Mouse (Mus musculus): ENCODE results near the gene Copa. TPM values are rescaled to one million over a fixed set of nuclear protein-coding genes. Genes with fewer than 3 reads are reported as not detected.

Gene Copa
- polyA plus RNA-seq, 1 experiment: 33.1 TPM

- Histone ChIP-seq H3K27ac (ENCODE audit: control insufficient read depth, insufficient read depth, low read depth, low read length) (no peak overlapping the region), H3K27me3 (ENCODE audit: control insufficient read depth, insufficient read depth, low read length) (no peaks in the 10 kb centered on the region; the same call in 1 of the 2 replicates), H3K4me3 (ENCODE audit: control insufficient read depth, low read depth, low read length) (peak overlapping the region; percentile 51), H3K36me3 (ENCODE audit: control insufficient read depth, insufficient read depth, low read length) (no peaks in the 10 kb centered on the region), H3K4me1 (ENCODE audit: control insufficient read depth, insufficient read depth, low read length) (peaks cover 19% of the 10 kb centered on the region)
- TF ChIP-seq POLR2A (IDR thresholded peaks at IDR 0.05; ENCODE audit: control insufficient read depth, low read depth, low read length) (no peak), CTCF (IDR thresholded peaks at IDR 0.05; ENCODE audit: control insufficient read depth, insufficient read depth, insufficient replicate concordance, low read depth, low read length) (no peak)
Observed at GRCm38 (mm10) chr1:172053541-172054440, 28.5 kb upstream of the Copa start.

- H3K27me3 ChIP-seq (ENCODE audit: control insufficient read depth, insufficient read depth, low read length): no peaks in the 10 kb centered on the region; the same call in 1 of the 2 replicates
Observed at GRCm38 (mm10) chr1:172056251-172056650, 26.1 kb upstream of the Copa start.

GRCm38 (mm10) chr1:172057491-172057921, 24.8 kb upstream of the Copa start, which contains the start of gene Nhlh1:
Gene Nhlh1, minus strand, starts transcription at chr1:172057573.
- no peak within 1 kb of the TSS for H3K27ac ChIP-seq (ENCODE audit: control insufficient read depth, insufficient read depth, low read depth, low read length)

More at GRCm38 (mm10) chr1:172056251-172056650, 26.1 kb upstream of the Copa start:
- Histone ChIP-seq H3K36me3 (ENCODE audit: control insufficient read depth, insufficient read depth, low read length) (no peaks in the 10 kb centered on the region), H3K27ac (ENCODE audit: control insufficient read depth, insufficient read depth, low read depth, low read length) (no peak overlapping the region), H3K4me3 (ENCODE audit: control insufficient read depth, low read depth, low read length) (no peak overlapping the region), H3K4me1 (ENCODE audit: control insufficient read depth, insufficient read depth, low read length) (peaks cover 19% of the 10 kb centered on the region)
- TF ChIP-seq CTCF (IDR thresholded peaks at IDR 0.05; ENCODE audit: control insufficient read depth, insufficient read depth, insufficient replicate concordance, low read depth, low read length): no peak
- no peak for TF ChIP-seq POLR2A (IDR thresholded peaks at IDR 0.05; ENCODE audit: control insufficient read depth, low read depth, low read length)

GRCm38 (mm10) chr1:172058321-172058720, 24.0 kb upstream of the Copa start:
- Histone ChIP-seq H3K27ac (ENCODE audit: control insufficient read depth, insufficient read depth, low read depth, low read length) (no peak overlapping the region), H3K27me3 (ENCODE audit: control insufficient read depth, insufficient read depth, low read length) (no peaks in the 10 kb centered on the region), H3K4me3 (ENCODE audit: control insufficient read depth, low read depth, low read length) (no peak overlapping the region), H3K4me1 (ENCODE audit: control insufficient read depth, insufficient read depth, low read length) (peaks cover 14% of the 10 kb centered on the region), H3K36me3 (ENCODE audit: control insufficient read depth, insufficient read depth, low read length) (no peaks in the 10 kb centered on the region)
- TF ChIP-seq POLR2A (IDR thresholded peaks at IDR 0.05; ENCODE audit: control insufficient read depth, low read depth, low read length) (no peak), CTCF (IDR thresholded peaks at IDR 0.05; ENCODE audit: control insufficient read depth, insufficient read depth, insufficient replicate concordance, low read depth, low read length) (no peak)

More at GRCm38 (mm10) chr1:172057491-172057921, 24.8 kb upstream of the Copa start, which contains the start of gene Nhlh1:
- H3K27me3 ChIP-seq (ENCODE audit: control insufficient read depth, insufficient read depth, low read length): no peaks in the 10 kb centered on the region; the same call in 1 of the 2 replicates
- TF ChIP-seq POLR2A (IDR thresholded peaks at IDR 0.05; ENCODE audit: control insufficient read depth, low read depth, low read length) (no peak), CTCF (IDR thresholded peaks at IDR 0.05; ENCODE audit: control insufficient read depth, insufficient read depth, insufficient replicate concordance, low read depth, low read length) (no peak)
- H3K36me3 ChIP-seq (ENCODE audit: control insufficient read depth, insufficient read depth, low read length): no peaks in the 10 kb centered on the region
- peaks cover 19% of the 10 kb centered on the region for H3K4me1 ChIP-seq (ENCODE audit: control insufficient read depth, insufficient read depth, low read length)
- H3K4me3 ChIP-seq (ENCODE audit: control insufficient read depth, low read depth, low read length): no peak within 1 kb of the TSS

GRCm38 (mm10) chr1:172058874-172059273, 23.5 kb upstream of the Copa start:
- no peak for TF ChIP-seq POLR2A (IDR thresholded peaks at IDR 0.05; ENCODE audit: control insufficient read depth, low read depth, low read length)
- TF ChIP-seq CTCF (IDR thresholded peaks at IDR 0.05; ENCODE audit: control insufficient read depth, insufficient read depth, insufficient replicate concordance, low read depth, low read length): no peak
- Histone ChIP-seq H3K27me3 (ENCODE audit: control insufficient read depth, insufficient read depth, low read length) (no peaks in the 10 kb centered on the region), H3K4me3 (ENCODE audit: control insufficient read depth, low read depth, low read length) (no peak overlapping the region), H3K4me1 (ENCODE audit: control insufficient read depth, insufficient read depth, low read length) (peaks cover 9% of the 10 kb centered on the region), H3K27ac (ENCODE audit: control insufficient read depth, insufficient read depth, low read depth, low read length) (no peak overlapping the region), H3K36me3 (ENCODE audit: control insufficient read depth, insufficient read depth, low read length) (no peaks in the 10 kb centered on the region)

DNA sequence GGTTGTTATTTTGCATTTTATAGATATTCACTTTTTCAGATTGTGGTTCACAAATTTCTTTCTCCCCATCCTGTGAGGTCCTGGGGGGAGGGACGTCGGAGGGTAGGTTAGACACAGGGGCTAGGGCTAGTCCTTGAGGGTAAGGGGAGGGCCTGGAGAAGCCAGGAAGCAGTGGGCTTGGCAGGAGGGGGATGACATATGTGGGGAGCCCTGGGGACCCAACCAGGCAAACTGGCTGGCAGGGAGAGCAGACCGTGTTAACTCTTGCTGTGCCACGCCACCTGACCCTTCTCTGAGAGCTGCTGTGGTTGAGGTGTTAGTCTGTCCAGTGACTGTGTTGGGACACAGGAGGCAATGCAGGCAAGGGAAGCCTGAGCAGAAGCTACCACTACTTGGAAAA, 21.7 kb upstream of the Copa start:
- Histone ChIP-seq H3K4me3 (ENCODE audit: control insufficient read depth, low read depth, low read length) (no peak overlapping the region), H3K36me3 (ENCODE audit: control insufficient read depth, insufficient read depth, low read length) (no peaks in the 10 kb centered on the region), H3K27ac (ENCODE audit: control insufficient read depth, insufficient read depth, low read depth, low read length) (no peak overlapping the region), H3K4me1 (ENCODE audit: control insufficient read depth, insufficient read depth, low read length) (no peaks in the 10 kb centered on the region; the same call in 1 of the 2 replicates), H3K27me3 (ENCODE audit: control insufficient read depth, insufficient read depth, low read length) (no peaks in the 10 kb centered on the region)
- TF ChIP-seq CTCF (IDR thresholded peaks at IDR 0.05; ENCODE audit: control insufficient read depth, insufficient read depth, insufficient replicate concordance, low read depth, low read length) (no peak), POLR2A (IDR thresholded peaks at IDR 0.05; ENCODE audit: control insufficient read depth, low read depth, low read length) (no peak)

DNA sequence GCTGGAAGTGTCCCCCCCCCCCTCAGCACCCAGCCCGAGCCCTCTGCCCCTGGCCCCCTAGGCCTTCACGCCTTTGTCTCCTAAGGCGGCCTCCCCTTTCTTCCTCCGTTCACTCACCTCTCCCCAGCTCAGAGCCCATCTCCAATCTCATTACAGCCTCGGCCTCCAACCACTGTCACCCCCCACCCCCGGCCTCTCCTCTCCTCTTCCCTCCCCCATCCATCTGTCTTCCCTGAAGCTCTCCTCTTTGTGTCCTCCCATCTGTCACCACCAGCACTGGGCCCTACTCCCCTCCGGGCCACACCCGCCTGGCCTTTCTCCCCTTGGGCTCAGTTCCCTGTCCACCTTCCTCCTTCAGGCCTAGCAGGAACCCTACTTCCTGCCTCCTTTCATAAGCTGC, 21.1 kb upstream of the Copa start:
- TF ChIP-seq POLR2A (IDR thresholded peaks at IDR 0.05; ENCODE audit: control insufficient read depth, low read depth, low read length) (no peak), CTCF (IDR thresholded peaks at IDR 0.05; ENCODE audit: control insufficient read depth, insufficient read depth, insufficient replicate concordance, low read depth, low read length) (no peak)
- Histone ChIP-seq H3K4me3 (ENCODE audit: control insufficient read depth, low read depth, low read length) (no peak overlapping the region), H3K4me1 (ENCODE audit: control insufficient read depth, insufficient read depth, low read length) (no peaks in the 10 kb centered on the region; the same call in 1 of the 2 replicates), H3K27me3 (ENCODE audit: control insufficient read depth, insufficient read depth, low read length) (no peaks in the 10 kb centered on the region), H3K27ac (ENCODE audit: control insufficient read depth, insufficient read depth, low read depth, low read length) (no peak overlapping the region), H3K36me3 (ENCODE audit: control insufficient read depth, insufficient read depth, low read length) (no peaks in the 10 kb centered on the region)

Measured in testis, adult 2 months (tissue).